Mouse (Mus musculus): Measurements from ENCODE around the gene Actl10. TPM values are rescaled to one million over a fixed set of nuclear protein-coding genes. Genes with fewer than 3 reads are reported as not detected.

Gene Actl10
- polyA plus RNA-seq, 1 experiment from 2014 or later = 1.1 TPM

GRCm38 (mm10) chr2:154583906-154584872, 32.6 kb downstream of the Actl10 start:
- Histone ChIP-seq H3K9ac (replicated peaks) (no peak overlapping the region), H3K9me3 (0 out of 2 replicates have a peak, but pooled peaks cover 3% of the 10 kb centered on the region), H3K36me3 (0 out of 2 replicates have a peak, but pooled peaks cover 8% of the 10 kb centered on the region), H3K4me1 (peaks cover 13% of the 10 kb centered on the region; the same call in 1 of the 2 replicates), H3K27ac (replicated peaks) (no peak overlapping the region), H3K4me2 (replicated peaks) (no peak overlapping the region), H3K27me3 (no peaks in the 10 kb centered on the region), H3K4me3 (no peak overlapping the region)
- ATAC-seq (ENCODE audit: low FRiP score, low read depth) = peak; percentile 47; the same call in 1 of the 2 replicates
- 71% methylated on average over 15 of the region's 15 CpGs for WGBS

- WGBS = 74% methylated on average over 17 of the region's 17 CpGs
Measured at GRCm38 (mm10) chr2:154584931-154585601, 33.5 kb downstream of the Actl10 start.

GRCm38 (mm10) chr2:154586405-154586804, 34.8 kb downstream of the Actl10 start:
- 72% methylated on average over 5 of the region's 5 CpGs for WGBS
- Histone ChIP-seq H3K9me3 (0 out of 2 replicates have a peak, but pooled peaks cover 3% of the 10 kb centered on the region), H3K27ac (replicated peaks) (no peak overlapping the region), H3K36me3 (0 out of 2 replicates have a peak, but pooled peaks cover 8% of the 10 kb centered on the region), H3K4me2 (replicated peaks) (no peak overlapping the region), H3K9ac (replicated peaks) (no peak overlapping the region), H3K27me3 (no peaks in the 10 kb centered on the region), H3K4me3 (no peak overlapping the region), H3K4me1 (peaks cover 13% of the 10 kb centered on the region; the same call in 1 of the 2 replicates)
- no peak for ATAC-seq (ENCODE audit: low FRiP score, low read depth)

More at GRCm38 (mm10) chr2:154584931-154585601, 33.5 kb downstream of the Actl10 start:
- no peak; the same call in 1 of the 2 replicates for ATAC-seq (ENCODE audit: low FRiP score, low read depth)
- H3K4me1 ChIP-seq = peaks cover 13% of the 10 kb centered on the region; the same call in 1 of the 2 replicates
- H3K27ac ChIP-seq (replicated peaks) = no peak overlapping the region
- H3K9me3 ChIP-seq = 0 out of 2 replicates have a peak, but pooled peaks cover 3% of the 10 kb centered on the region
- H3K4me3 ChIP-seq = no peak overlapping the region
- 0 out of 2 replicates have a peak, but pooled peaks cover 8% of the 10 kb centered on the region for H3K36me3 ChIP-seq
- no peaks in the 10 kb centered on the region for H3K27me3 ChIP-seq
- no peak overlapping the region for H3K4me2 ChIP-seq (replicated peaks)
- H3K9ac ChIP-seq (replicated peaks) = no peak overlapping the region

- 0 out of 2 replicates have a peak, but pooled peaks cover 8% of the 10 kb centered on the region for H3K36me3 ChIP-seq
- H3K27ac ChIP-seq (replicated peaks) = no peak overlapping the region
- H3K4me3 ChIP-seq = no peak overlapping the region
- 0 out of 2 replicates have a peak, but pooled peaks cover 3% of the 10 kb centered on the region for H3K9me3 ChIP-seq
- H3K4me1 ChIP-seq = peaks cover 10% of the 10 kb centered on the region; the same call in 1 of the 2 replicates
- no peak overlapping the region for H3K9ac ChIP-seq (replicated peaks)
- WGBS = 77% methylated on average over 4 of the region's 4 CpGs
- H3K4me2 ChIP-seq (replicated peaks) = no peak overlapping the region
- no peak for ATAC-seq (ENCODE audit: low FRiP score, low read depth)
- H3K27me3 ChIP-seq = no peaks in the 10 kb centered on the region
Measured at GRCm38 (mm10) chr2:154589051-154589450, 37.5 kb downstream of the Actl10 start.

GRCm38 (mm10) chr2:154591239-154591638, 39.7 kb downstream of the Actl10 start:
- no peaks in the 10 kb centered on the region for H3K4me1 ChIP-seq
- 0 out of 2 replicates have a peak, but pooled peaks cover 3% of the 10 kb centered on the region for H3K9me3 ChIP-seq
- no peak overlapping the region for H3K4me2 ChIP-seq (replicated peaks)
- ATAC-seq (ENCODE audit: low FRiP score, low read depth) = no peak
- H3K27ac ChIP-seq (replicated peaks) = no peak overlapping the region
- H3K9ac ChIP-seq (replicated peaks) = no peak overlapping the region
- H3K4me3 ChIP-seq = no peak overlapping the region
- 88% methylated on average over 3 of the region's 3 CpGs for WGBS
- H3K36me3 ChIP-seq = 0 out of 2 replicates have a peak, but pooled peaks cover 8% of the 10 kb centered on the region
- H3K27me3 ChIP-seq = no peaks in the 10 kb centered on the region

GRCm38 (mm10) chr2:154593025-154593424, 41.4 kb downstream of the Actl10 start:
- ATAC-seq (ENCODE audit: low FRiP score, low read depth) = no peak
- Histone ChIP-seq H3K4me1 (no peaks in the 10 kb centered on the region), H3K9ac (replicated peaks) (no peak overlapping the region), H3K4me3 (no peak overlapping the region), H3K27me3 (no peaks in the 10 kb centered on the region), H3K36me3 (no peaks in the 10 kb centered on the region), H3K4me2 (replicated peaks) (no peak overlapping the region), H3K9me3 (no peaks in the 10 kb centered on the region), H3K27ac (replicated peaks) (no peak overlapping the region)
- 78% methylated on average over 3 of the region's 3 CpGs for WGBS

- no peaks in the 10 kb centered on the region for H3K36me3 ChIP-seq
- H3K9me3 ChIP-seq = no peaks in the 10 kb centered on the region
- H3K27ac ChIP-seq (replicated peaks) = no peak overlapping the region
- no peak for ATAC-seq (ENCODE audit: low FRiP score, low read depth)
- H3K4me1 ChIP-seq = no peaks in the 10 kb centered on the region
- no peak overlapping the region for H3K4me2 ChIP-seq (replicated peaks)
- no peak overlapping the region for H3K9ac ChIP-seq (replicated peaks)
- no peak overlapping the region for H3K4me3 ChIP-seq
- H3K27me3 ChIP-seq = no peaks in the 10 kb centered on the region
- 80% methylated on average over 5 of the region's 5 CpGs for WGBS
Measured at GRCm38 (mm10) chr2:154595775-154596174, 44.2 kb downstream of the Actl10 start.

GRCm38 (mm10) chr2:154597399-154597798, 45.8 kb downstream of the Actl10 start:
- Histone ChIP-seq H3K9me3 (no peaks in the 10 kb centered on the region), H3K27ac (replicated peaks) (no peak overlapping the region), H3K4me3 (no peak overlapping the region), H3K36me3 (no peaks in the 10 kb centered on the region), H3K4me2 (replicated peaks) (no peak overlapping the region), H3K27me3 (no peaks in the 10 kb centered on the region), H3K4me1 (no peaks in the 10 kb centered on the region), H3K9ac (replicated peaks) (no peak overlapping the region)
- WGBS = 91% methylated on average over 3 of the region's 3 CpGs
- ATAC-seq (ENCODE audit: low FRiP score, low read depth) = no peak

- H3K4me2 ChIP-seq (replicated peaks) = no peak overlapping the region
- H3K36me3 ChIP-seq = no peaks in the 10 kb centered on the region
- H3K27ac ChIP-seq (replicated peaks) = no peak overlapping the region
- ATAC-seq (ENCODE audit: low FRiP score, low read depth) = no peak
- no peaks in the 10 kb centered on the region for H3K27me3 ChIP-seq
- no peak overlapping the region for H3K4me3 ChIP-seq
- H3K9ac ChIP-seq (replicated peaks) = no peak overlapping the region
- H3K9me3 ChIP-seq = no peaks in the 10 kb centered on the region
- peaks cover 11% of the 10 kb centered on the region for H3K4me1 ChIP-seq
- WGBS = 76% methylated on average over 6 of the region's 6 CpGs
Measured at GRCm38 (mm10) chr2:154600586-154600985, 49.0 kb downstream of the Actl10 start.

- 73% methylated on average over 3 of the region's 3 CpGs for WGBS
- H3K27me3 ChIP-seq = peaks cover 5% of the 10 kb centered on the region
- no peaks in the 10 kb centered on the region for H3K9me3 ChIP-seq
- no peak overlapping the region for H3K4me2 ChIP-seq (replicated peaks)
- H3K4me1 ChIP-seq = peaks cover 11% of the 10 kb centered on the region
- ATAC-seq (ENCODE audit: low FRiP score, low read depth) = no peak
- no peak overlapping the region for H3K9ac ChIP-seq (replicated peaks)
- no peak overlapping the region for H3K27ac ChIP-seq (replicated peaks)
- no peak overlapping the region for H3K4me3 ChIP-seq
- H3K36me3 ChIP-seq = no peaks in the 10 kb centered on the region
Measured at GRCm38 (mm10) chr2:154601324-154601723, 49.7 kb downstream of the Actl10 start.
